Mouse (Mus musculus): ENCODE measurements around the gene Sprr2b. TPM values are rescaled to one million over a fixed set of nuclear protein-coding genes. Genes with fewer than 3 reads are reported as not detected.

Sprr2b gene
- polyA plus RNA-seq (2021; fragmentation: Nextera tagmentation): not detected in 2 replicates
- long read RNA-seq, experiment 1: 0 reads
- long read RNA-seq, experiment 2: 0 reads

GRCm38 (mm10) chr3:92316320-92316719 lies at the start of gene Sprr2b:
Sprr2b (plus strand) TSS chr3:92316620.

GRCm38 (mm10) chr3:92285101-92285500 lies 31.3 kb upstream of the Sprr2b start, which contains the start of gene Sprr2a3:
Sprr2a3 (plus strand) TSS chr3:92285417.

GRCm38 (mm10) chr3:92338840-92339239 lies 22.4 kb downstream of the Sprr2b start, which contains the start of gene Sprr2d:
Sprr2d (plus strand) TSS chr3:92339140.

GRCm38 (mm10) chr3:92351843-92352242 lies 35.4 kb downstream of the Sprr2b start, which contains the start of gene Sprr2e:
Sprr2e (plus strand) TSS chr3:92352143.

GRCm38 (mm10) chr3:92364887-92365286 lies 48.5 kb downstream of the Sprr2b start, which contains the start of gene Sprr2f:
Sprr2f (plus strand) TSS chr3:92365187.

Other genes starting within 250 kb of the Sprr2b start
- gene Lor, start 233.5 kb upstream of the Sprr2b start, polyA plus RNA-seq (2021; fragmentation: Nextera tagmentation): 2.6 and 10.8 TPM in 2 replicates
- gene Prr9, start 192.7 kb upstream of the Sprr2b start, polyA plus RNA-seq (2021; fragmentation: Nextera tagmentation): not detected in 2 replicates
- not detected in 2 replicates for gene Lelp1, start 173.9 kb upstream of the Sprr2b start, polyA plus RNA-seq (2021; fragmentation: Nextera tagmentation)
- gene Sprr2a1, start 100.8 kb upstream of the Sprr2b start, polyA plus RNA-seq (2021; fragmentation: Nextera tagmentation): not detected in 2 replicates
- not detected in 2 replicates for gene Sprr2a2, start 100.7 kb upstream of the Sprr2b start, polyA plus RNA-seq (2021; fragmentation: Nextera tagmentation)
- not detected in 2 replicates for gene Sprr2a3, start 31.2 kb upstream of the Sprr2b start, polyA plus RNA-seq (2021; fragmentation: Nextera tagmentation)
- not detected in 2 replicates for gene Sprr2d, start 22.5 kb downstream of the Sprr2b start, polyA plus RNA-seq (2021; fragmentation: Nextera tagmentation)
- not detected in 2 replicates for gene Sprr2e, start 35.5 kb downstream of the Sprr2b start, polyA plus RNA-seq (2021; fragmentation: Nextera tagmentation)
- gene Sprr2f, start 48.6 kb downstream of the Sprr2b start, polyA plus RNA-seq (2021; fragmentation: Nextera tagmentation): not detected in 2 replicates
- gene Sprr2h, start 69.1 kb downstream of the Sprr2b start, polyA plus RNA-seq (2021; fragmentation: Nextera tagmentation): not detected in 2 replicates
- gene Sprr2i, start 91.4 kb downstream of the Sprr2b start, polyA plus RNA-seq (2021; fragmentation: Nextera tagmentation): not detected in 2 replicates
- gene Sprr2j-ps, start 101.5 kb downstream of the Sprr2b start, polyA plus RNA-seq (2021; fragmentation: Nextera tagmentation): not detected in 2 replicates
- gene Gm9774, start 112.8 kb downstream of the Sprr2b start, polyA plus RNA-seq (2021; fragmentation: Nextera tagmentation): 1.4 and 1.7 TPM in 2 replicates
- gene Sprr2k, start 116.0 kb downstream of the Sprr2b start, polyA plus RNA-seq (2021; fragmentation: Nextera tagmentation): not detected in 2 replicates
- not detected in 2 replicates for gene Sprr1b, start 122.2 kb downstream of the Sprr2b start, polyA plus RNA-seq (2021; fragmentation: Nextera tagmentation)
- gene Sprr3, start 142.1 kb downstream of the Sprr2b start, polyA plus RNA-seq (2021; fragmentation: Nextera tagmentation): not detected in 2 replicates
- gene Sprr1a, start 169.3 kb downstream of the Sprr2b start, polyA plus RNA-seq (2021; fragmentation: Nextera tagmentation): 0.15 TPM in 1 of 2 replicates, not detected in the other
- gene Sprr4, start 183.9 kb downstream of the Sprr2b start, polyA plus RNA-seq (2021; fragmentation: Nextera tagmentation): not detected in 2 replicates
- not detected in 2 replicates for gene 2310046K23Rik, start 217.9 kb downstream of the Sprr2b start, polyA plus RNA-seq (2021; fragmentation: Nextera tagmentation)